Mouse (Mus musculus) intestine, embryonic 14.5 days (tissue): Measurements from ENCODE around the gene Polr3h. TPM values are rescaled to one million over a fixed set of nuclear protein-coding genes. Genes with fewer than 3 reads are reported as not detected.

Experiments
- ATAC-seq: fragments of 200-750 bp; cut with Nextera tagmentation; replicated peaks from 2 replicates; pipeline ENCODE4 v1.8.0; 2017; ENCODE audit warnings: low read depth, moderate number of reproducible peaks, moderate TSS enrichment, moderate library complexity; ENCODE audit not compliant: low FRiP score, low TSS enrichment
- DNase-seq: peaks from one replicate; pipeline ENCODE4 v3.0.0-alpha.2; 2018; ENCODE audit warnings: low spot score
- H3K27ac ChIP-seq: fragments of 300-500 bp; sonication (generic); 2 replicates; pipeline ENCODE4 v1.5.1; 2014; ENCODE audit warnings: low read depth, mild to moderate bottlenecking, control low read depth
- H3K27me3 ChIP-seq: fragments of 300-500 bp; sonication (generic); replicated peaks from 2 replicates; pipeline ENCODE4 v1.6.1; 2014; ENCODE audit warnings: low read length, control low read depth; ENCODE audit not compliant: control insufficient read depth, insufficient read depth
- H3K36me3 ChIP-seq: fragments of 300-500 bp; sonication (generic); 2 replicates; pipeline ENCODE4 v1.6.1; 2014; ENCODE audit warnings: low read length, control low read depth; ENCODE audit not compliant: control insufficient read depth, insufficient read depth
- H3K4me1 ChIP-seq: fragments of 300-500 bp; sonication (generic); replicated peaks from 2 replicates; pipeline ENCODE4 v1.6.1; 2014; ENCODE audit warnings: low read length, control low read depth, mixed read lengths; ENCODE audit not compliant: control insufficient read depth, insufficient read depth
- H3K4me2 ChIP-seq: fragments of 300-500 bp; sonication (generic); 2 replicates; pipeline ENCODE4 v1.6.1; 2014; ENCODE audit warnings: low read length
- H3K4me3 ChIP-seq: fragments of 300-500 bp; sonication (generic); 2 replicates; pipeline ENCODE4 v1.5.1; 2014; ENCODE audit warnings: low read depth, low read length, control low read depth, mixed read lengths
- H3K9ac ChIP-seq: fragments of 300-500 bp; sonication (generic); 2 replicates; pipeline ENCODE4 v1.6.1; 2014; ENCODE audit warnings: mild to moderate bottlenecking, low read length
- H3K9me3 ChIP-seq: fragments of 300-500 bp; sonication (generic); 2 replicates; pipeline ENCODE4 v1.6.1; 2016; ENCODE audit warnings: low read length, control low read depth; ENCODE audit not compliant: control insufficient read depth
- WGBS: fragments of 180-500 bp; shearing (Covaris S2); extraction: QIAGEN DNeasy Blood & Tissue Kit; methylation state at CpG from one replicate; pipeline ENCODE4 v1.1.7; 2014; 5-methylcytosine and 5-hydroxymethylcytosine counted together
- polyA plus RNA-seq: library from polyadenylated mRNA; unstranded; fragments of >200 nt; fragmentation: Nextera tagmentation; extraction: Ambion mirVana; gene quantifications from 2 replicates; pipeline ENCODE4 v1.2.1, GENCODE M21; 2014

The Polr3h gene
- polyA plus RNA-seq, 1 experiment from 2014 or later: 79.5 TPM

GRCm38 (mm10) chr15:81879531-81880401 is 46.3 kb downstream of the Polr3h start:
- Histone ChIP-seq H3K9ac (no peak overlapping the region), H3K27me3 (no peaks in the 10 kb centered on the region), H3K4me1 (no peaks in the 10 kb centered on the region), H3K4me3 (no peak overlapping the region), H3K36me3 (no peaks in the 10 kb centered on the region), H3K27ac (no peak overlapping the region), H3K4me2 (no peak overlapping the region), H3K9me3 (no peaks in the 10 kb centered on the region)
- DNase-seq (no peak), ATAC-seq (no peak)
- WGBS: 74% methylated on average over 5 of the region's 5 CpGs

DNA sequence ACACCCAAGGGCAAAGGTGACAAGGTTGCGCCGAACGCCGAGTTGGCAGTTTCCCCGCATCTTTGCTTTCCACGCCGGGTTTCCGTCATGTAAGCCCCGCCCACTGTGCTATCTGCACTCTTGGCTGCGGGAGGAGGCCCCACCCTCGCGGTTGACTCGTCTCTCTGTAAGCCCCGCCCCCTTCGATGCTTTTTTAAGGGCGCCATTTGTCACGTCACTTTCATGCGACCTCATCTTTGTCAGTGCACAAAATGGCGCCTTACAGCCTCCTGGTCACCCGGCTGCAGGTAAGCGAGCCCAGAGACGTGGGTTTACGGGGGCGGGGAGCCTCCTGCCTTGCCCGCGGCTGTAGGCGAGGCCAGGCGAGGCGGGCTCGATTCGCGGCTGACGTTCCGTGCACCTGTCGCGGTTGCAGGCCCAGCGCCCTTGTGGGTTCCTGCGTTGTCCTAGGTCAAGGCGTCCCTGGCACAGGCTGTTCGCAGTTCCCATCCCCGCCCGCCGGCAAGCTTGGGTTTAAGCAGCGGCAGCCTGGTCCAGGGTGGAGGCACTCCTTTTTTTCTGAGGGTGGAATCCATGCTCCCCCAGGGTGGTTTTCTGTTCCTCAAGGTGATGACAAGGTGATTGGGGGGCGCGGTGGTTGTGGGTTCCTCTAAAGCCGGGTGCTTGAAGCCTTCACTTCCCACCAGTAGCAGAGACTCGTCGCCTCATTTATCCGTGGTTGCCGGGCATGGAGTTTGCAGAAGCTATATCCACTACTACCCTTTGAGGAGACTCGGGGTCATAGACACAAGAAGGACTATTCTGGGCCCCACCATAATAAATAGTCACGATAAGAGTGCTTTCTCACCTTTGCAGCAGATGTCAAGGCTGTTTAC is 53.5 kb downstream of the Polr3h start, which contains the start of gene Aco2:
Aco2 (plus strand) TSS at position 48 of the 875 bp plus-strand sequence.
- H3K9ac ChIP-seq: peak within 1 kb of the TSS; percentile 90
- H3K27ac ChIP-seq: peak within 1 kb of the TSS; percentile 99
- H3K4me2 ChIP-seq: peak within 1 kb of the TSS; percentile 97
- H3K9me3 ChIP-seq: no peaks in the 10 kb centered on the region
- DNase-seq (peak; percentile 100), ATAC-seq (peak; percentile 85)
- H3K4me1 ChIP-seq: peaks cover 11% of the 10 kb centered on the region; the same call in 1 of the 2 replicates
- peaks cover 33% of the 10 kb centered on the region for H3K36me3 ChIP-seq
- H3K27me3 ChIP-seq: no peaks in the 10 kb centered on the region
- H3K4me3 ChIP-seq: peak within 1 kb of the TSS; percentile 98
- WGBS: under 1% methylated on average over 53 of the region's 53 CpGs

DNA sequence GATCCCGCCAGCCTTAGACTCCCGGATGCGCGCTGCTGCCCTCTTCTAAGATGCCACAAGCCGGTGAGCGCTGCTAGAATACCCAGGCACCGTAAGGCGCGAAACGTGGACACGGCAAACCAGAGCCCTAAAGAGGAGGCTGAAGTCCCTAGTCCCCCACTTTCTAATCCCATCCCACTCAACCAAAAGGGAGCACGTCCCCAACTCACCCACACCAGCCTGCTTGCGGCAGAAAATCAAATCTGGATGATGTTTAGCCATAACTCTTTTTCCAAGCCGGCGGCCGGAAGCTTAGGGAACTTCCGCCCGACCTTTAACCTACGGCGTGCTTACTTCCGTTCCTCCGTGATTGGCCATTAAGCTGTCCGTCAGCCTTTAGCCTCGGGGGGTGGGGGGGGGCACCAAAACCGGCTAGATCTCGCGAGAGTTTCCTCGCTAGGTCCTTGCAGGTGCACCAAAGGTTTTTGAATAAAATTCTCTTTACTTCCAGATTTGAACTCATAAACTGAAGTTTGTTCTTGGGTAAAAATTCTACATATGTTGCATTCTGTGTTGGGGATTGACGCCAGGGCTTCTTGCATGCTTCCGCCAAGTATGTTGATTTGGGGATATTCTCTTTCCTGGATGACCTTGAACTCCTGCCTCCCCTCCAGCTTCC is 54.3 kb downstream of the Polr3h start, which contains the start of gene Phf5a:
Phf5a (minus strand) TSS at position 308 of the 658 bp plus-strand sequence.
- Histone ChIP-seq H3K9me3 (no peaks in the 10 kb centered on the region), H3K4me3 (peak within 1 kb of the TSS; percentile 98), H3K27me3 (no peaks in the 10 kb centered on the region), H3K4me1 (peaks cover 11% of the 10 kb centered on the region; the same call in 1 of the 2 replicates), H3K4me2 (peak within 1 kb of the TSS; percentile 97), H3K27ac (peak within 1 kb of the TSS; percentile 99), H3K9ac (peak within 1 kb of the TSS; percentile 90), H3K36me3 (peaks cover 41% of the 10 kb centered on the region)
- DNase-seq (peak; percentile 99), ATAC-seq (peak; percentile 94)
- WGBS: under 1% methylated on average over 30 of the region's 30 CpGs

- DNase-seq (no peak), ATAC-seq (no peak)
- 97% methylated on average over 5 of the region's 5 CpGs for WGBS
- no peaks in the 10 kb centered on the region for H3K9me3 ChIP-seq
- H3K27ac ChIP-seq: no peak overlapping the region
- H3K9ac ChIP-seq: no peak overlapping the region
- H3K36me3 ChIP-seq: peaks cover 58% of the 10 kb centered on the region
- no peak overlapping the region for H3K4me2 ChIP-seq
- no peak overlapping the region for H3K4me3 ChIP-seq
- H3K27me3 ChIP-seq: no peaks in the 10 kb centered on the region
- peaks cover 11% of the 10 kb centered on the region; the same call in 1 of the 2 replicates for H3K4me1 ChIP-seq
These were observed 56.1 kb downstream of the Polr3h start for GRCm38 (mm10) chr15:81869985-81870384.

GRCm38 (mm10) chr15:81864238-81864637 is 61.8 kb downstream of the Polr3h start:
- DNase-seq (no peak), ATAC-seq (no peak)
- Histone ChIP-seq H3K9me3 (no peaks in the 10 kb centered on the region), H3K27me3 (no peaks in the 10 kb centered on the region), H3K27ac (no peak overlapping the region), H3K4me2 (no peak overlapping the region), H3K9ac (no peak overlapping the region), H3K4me3 (no peak overlapping the region), H3K4me1 (peaks cover 5% of the 10 kb centered on the region; the same call in 1 of the 2 replicates), H3K36me3 (peaks cover 53% of the 10 kb centered on the region)
- WGBS: 92% methylated on average over 7 of the region's 7 CpGs

GRCm38 (mm10) chr15:81860471-81861135 is 65.4 kb downstream of the Polr3h start:
- Histone ChIP-seq H3K9ac (no peak overlapping the region), H3K4me1 (peaks cover 9% of the 10 kb centered on the region; the same call in 1 of the 2 replicates), H3K4me3 (peak overlapping the region; percentile 94; the same call in 1 of the 2 replicates), H3K9me3 (no peaks in the 10 kb centered on the region), H3K27me3 (no peaks in the 10 kb centered on the region), H3K4me2 (peak overlapping the region; percentile 98), H3K36me3 (peaks cover 16% of the 10 kb centered on the region), H3K27ac (peak overlapping the region; percentile 70; the same call in 1 of the 2 replicates)
- WGBS: 36% methylated on average over 8 of the region's 8 CpGs
- ATAC-seq (no peak), DNase-seq (no peak)

GRCm38 (mm10) chr15:81859330-81860255 is 66.4 kb downstream of the Polr3h start:
- H3K9me3 ChIP-seq: no peaks in the 10 kb centered on the region
- peaks cover 9% of the 10 kb centered on the region; the same call in 1 of the 2 replicates for H3K4me1 ChIP-seq
- H3K4me2 ChIP-seq: peak overlapping the region; percentile 98
- H3K27ac ChIP-seq: peak overlapping the region; percentile 95
- peak; percentile 84 for ATAC-seq
- under 1% methylated on average over 39 of the region's 39 CpGs for WGBS
- peak overlapping the region; percentile 94 for H3K9ac ChIP-seq
- no peaks in the 10 kb centered on the region for H3K27me3 ChIP-seq
- peaks cover 8% of the 10 kb centered on the region for H3K36me3 ChIP-seq
- peak; percentile 90 for DNase-seq
- peak overlapping the region; percentile 94 for H3K4me3 ChIP-seq
